Mouse (Mus musculus): ENCODE data around the gene Gm8237. TPM values are rescaled to one million over a fixed set of nuclear protein-coding genes. Genes with fewer than 3 reads are reported as not detected.
"Not testable (repeated sequence)": the region's sequence is repeated elsewhere in the genome, so short reads cannot be mapped to it uniquely, and the experiment has no call there.

Gene Gm8237
- not detected for polyA plus RNA-seq (2012; fragmentation: generic; extraction: Trizol)
- long read RNA-seq, experiment 1 = 0 reads
- long read RNA-seq, experiment 2 = 0 reads

DNA sequence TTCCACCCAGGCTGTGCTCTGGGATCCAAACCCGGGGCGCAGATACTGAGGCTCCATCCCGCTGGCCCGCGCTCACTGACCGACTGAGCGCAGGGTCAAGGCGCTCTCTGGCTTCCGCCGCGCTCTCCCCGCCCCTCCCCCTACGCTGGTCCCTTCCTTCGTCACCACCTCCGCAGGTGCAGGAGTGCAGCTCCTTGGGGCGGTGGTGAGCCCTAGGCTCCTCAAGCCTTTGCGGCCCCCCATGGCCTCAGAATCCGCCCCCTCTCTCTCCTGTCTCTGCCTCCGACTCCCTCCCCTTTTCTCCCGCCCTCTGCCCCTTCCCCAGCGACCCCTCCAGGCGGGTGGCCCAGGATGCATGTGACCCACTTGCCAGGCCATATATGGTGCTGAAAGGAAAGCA, at the start of gene Gm8237:
Gm8237 (minus strand) TSS at position 142 of the 400 bp plus-strand sequence.
- not testable (repeated sequence) for H3ac ChIP-seq (ENCODE audit: control insufficient read depth, insufficient read length, low read depth); H3K79me3 ChIP-seq (ENCODE audit: low read depth); H3K4me3 ChIP-seq (ENCODE audit: insufficient read depth, poor library complexity, severe bottlenecking); H3K79me2 ChIP-seq (ENCODE audit: control insufficient read depth, insufficient read depth); H3K27me3 ChIP-seq (ENCODE audit: control insufficient read depth, insufficient read depth, insufficient read length); H3K36me3 ChIP-seq (ENCODE audit: control insufficient read depth, insufficient read depth)

GRCm38 (mm10) chr14:5923276-5923675, 43.1 kb upstream of the Gm8237 start:
- not testable (repeated sequence) for H3K79me3 ChIP-seq (ENCODE audit: low read depth); H3K36me3 ChIP-seq (ENCODE audit: control insufficient read depth, insufficient read depth); H3K79me2 ChIP-seq (ENCODE audit: control insufficient read depth, insufficient read depth); H3K27me3 ChIP-seq (ENCODE audit: control insufficient read depth, insufficient read depth, insufficient read length); H3K4me3 ChIP-seq (ENCODE audit: insufficient read depth, poor library complexity, severe bottlenecking); H3ac ChIP-seq (ENCODE audit: control insufficient read depth, insufficient read length, low read depth)

DNA sequence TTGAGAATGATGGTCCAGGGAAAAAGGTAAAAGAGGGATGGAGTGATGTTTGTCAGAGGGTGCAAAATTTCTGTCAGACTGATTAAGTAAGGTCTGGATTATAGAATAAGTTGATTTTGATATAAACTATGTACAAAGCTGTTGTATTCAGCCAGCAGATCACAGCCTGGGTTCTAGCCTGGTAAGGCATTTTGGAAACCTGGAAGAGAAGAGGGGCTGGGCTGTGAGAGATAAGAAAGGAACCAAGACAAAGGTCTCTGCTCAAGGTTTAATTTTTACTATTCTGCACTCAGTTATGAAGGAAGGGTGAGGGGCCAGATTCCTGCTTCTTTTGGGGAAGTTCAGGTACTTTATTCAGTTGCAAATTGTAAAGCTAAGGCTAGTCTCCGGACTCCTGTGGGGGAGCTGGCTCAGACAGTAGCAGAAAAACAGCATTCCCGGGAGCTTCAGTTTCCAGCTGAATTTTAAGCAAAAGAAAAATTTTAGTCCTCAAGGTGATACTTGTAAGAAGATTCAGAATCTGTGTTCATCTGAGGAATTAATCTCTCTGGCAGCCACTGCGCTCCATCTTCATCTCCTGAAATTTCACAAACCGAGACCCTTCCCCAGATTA, 38.3 kb upstream of the Gm8237 start:
- H3K79me3 ChIP-seq (ENCODE audit: low read depth); H3K27me3 ChIP-seq (ENCODE audit: control insufficient read depth, insufficient read depth, insufficient read length); H3ac ChIP-seq (ENCODE audit: control insufficient read depth, insufficient read length, low read depth); H3K4me3 ChIP-seq (ENCODE audit: insufficient read depth, poor library complexity, severe bottlenecking); H3K36me3 ChIP-seq (ENCODE audit: control insufficient read depth, insufficient read depth); H3K79me2 ChIP-seq (ENCODE audit: control insufficient read depth, insufficient read depth): not testable (repeated sequence)

DNA sequence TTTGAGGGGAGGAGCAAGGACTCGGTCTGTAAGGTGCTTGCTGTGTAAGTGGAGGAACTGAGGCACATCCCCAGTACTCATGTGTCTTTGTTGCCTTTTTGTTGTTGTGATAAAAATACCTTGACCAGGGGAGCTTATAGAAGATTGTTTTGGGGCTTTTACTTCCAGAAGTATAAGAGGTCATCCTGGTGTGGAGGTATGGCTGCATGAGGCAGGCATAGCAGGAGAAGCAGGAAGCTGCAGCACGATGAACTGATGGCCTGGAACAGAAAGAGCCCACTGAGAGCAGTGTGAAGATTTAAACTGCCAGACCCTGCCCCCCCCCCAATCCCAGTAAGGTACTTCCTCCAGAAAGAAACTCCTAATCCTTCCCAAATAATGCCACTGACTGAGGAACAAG, 33.5 kb upstream of the Gm8237 start:
- not testable (repeated sequence) for H3ac ChIP-seq (ENCODE audit: control insufficient read depth, insufficient read length, low read depth); H3K79me2 ChIP-seq (ENCODE audit: control insufficient read depth, insufficient read depth); H3K27me3 ChIP-seq (ENCODE audit: control insufficient read depth, insufficient read depth, insufficient read length); H3K79me3 ChIP-seq (ENCODE audit: low read depth); H3K36me3 ChIP-seq (ENCODE audit: control insufficient read depth, insufficient read depth); H3K4me3 ChIP-seq (ENCODE audit: insufficient read depth, poor library complexity, severe bottlenecking)

DNA sequence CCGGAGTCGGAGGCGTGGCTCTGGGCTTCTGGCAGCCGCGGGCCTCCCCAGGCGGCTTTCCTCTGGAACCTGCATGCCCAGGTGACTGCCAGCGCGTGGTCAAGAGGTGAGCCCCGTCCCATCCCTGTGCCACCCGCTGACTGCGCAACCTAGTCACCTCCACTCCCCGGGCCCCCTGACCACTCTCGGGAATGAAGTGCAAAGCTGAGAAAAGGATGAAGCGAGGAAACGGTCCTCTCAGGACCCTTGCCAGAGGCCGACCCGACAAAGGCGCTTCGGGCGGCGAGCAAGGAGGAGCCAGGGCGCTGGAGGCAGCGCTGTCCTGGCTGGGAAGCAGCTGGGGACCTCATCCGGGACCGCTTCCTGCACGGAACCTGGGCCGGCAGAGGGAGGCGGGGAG, 391 bp downstream of the Gm8237 start:
- H3K79me3 ChIP-seq (ENCODE audit: low read depth); H3K79me2 ChIP-seq (ENCODE audit: control insufficient read depth, insufficient read depth); H3K36me3 ChIP-seq (ENCODE audit: control insufficient read depth, insufficient read depth); H3K4me3 ChIP-seq (ENCODE audit: insufficient read depth, poor library complexity, severe bottlenecking); H3K27me3 ChIP-seq (ENCODE audit: control insufficient read depth, insufficient read depth, insufficient read length); H3ac ChIP-seq (ENCODE audit: control insufficient read depth, insufficient read length, low read depth): not testable (repeated sequence)

- not testable (repeated sequence) for H3K79me3 ChIP-seq (ENCODE audit: low read depth); H3K79me2 ChIP-seq (ENCODE audit: control insufficient read depth, insufficient read depth); H3K36me3 ChIP-seq (ENCODE audit: control insufficient read depth, insufficient read depth); H3K4me3 ChIP-seq (ENCODE audit: insufficient read depth, poor library complexity, severe bottlenecking); H3ac ChIP-seq (ENCODE audit: control insufficient read depth, insufficient read length, low read depth); H3K27me3 ChIP-seq (ENCODE audit: control insufficient read depth, insufficient read depth, insufficient read length)
These were observed 1.0 kb downstream of the Gm8237 start for GRCm38 (mm10) chr14:5879136-5879535.

GRCm38 (mm10) chr14:5855911-5856310, 24.3 kb downstream of the Gm8237 start:
- H3K79me2 ChIP-seq (ENCODE audit: control insufficient read depth, insufficient read depth); H3ac ChIP-seq (ENCODE audit: control insufficient read depth, insufficient read length, low read depth); H3K36me3 ChIP-seq (ENCODE audit: control insufficient read depth, insufficient read depth); H3K79me3 ChIP-seq (ENCODE audit: low read depth); H3K4me3 ChIP-seq (ENCODE audit: insufficient read depth, poor library complexity, severe bottlenecking); H3K27me3 ChIP-seq (ENCODE audit: control insufficient read depth, insufficient read depth, insufficient read length): not testable (repeated sequence)

GRCm38 (mm10) chr14:5830229-5830628, 50.0 kb downstream of the Gm8237 start, which contains the start of gene Gm3424:
Gm3424 (minus strand) TSS chr14:5830329.
- not testable (repeated sequence) for H3K27me3 ChIP-seq (ENCODE audit: control insufficient read depth, insufficient read depth, insufficient read length); H3ac ChIP-seq (ENCODE audit: control insufficient read depth, insufficient read length, low read depth); H3K4me3 ChIP-seq (ENCODE audit: insufficient read depth, poor library complexity, severe bottlenecking); H3K79me3 ChIP-seq (ENCODE audit: low read depth); H3K79me2 ChIP-seq (ENCODE audit: control insufficient read depth, insufficient read depth); H3K36me3 ChIP-seq (ENCODE audit: control insufficient read depth, insufficient read depth)

- not testable (repeated sequence) for H3K27me3 ChIP-seq (ENCODE audit: control insufficient read depth, insufficient read depth, insufficient read length); H3ac ChIP-seq (ENCODE audit: control insufficient read depth, insufficient read length, low read depth); H3K4me3 ChIP-seq (ENCODE audit: insufficient read depth, poor library complexity, severe bottlenecking); H3K36me3 ChIP-seq (ENCODE audit: control insufficient read depth, insufficient read depth); H3K79me3 ChIP-seq (ENCODE audit: low read depth); H3K79me2 ChIP-seq (ENCODE audit: control insufficient read depth, insufficient read depth)
These were observed 67.4 kb downstream of the Gm8237 start for GRCm38 (mm10) chr14:5812699-5813356.

Other genes starting within 250 kb of the Gm8237 start
- gene Gm8265, start 247.4 kb downstream of the Gm8237 start, polyA plus RNA-seq (2012; fragmentation: generic; extraction: Trizol) = not detected
- gene Gm9603, start 192.9 kb downstream of the Gm8237 start, polyA plus RNA-seq (2012; fragmentation: generic; extraction: Trizol) = not detected
- not detected for gene Gm3373, start 138.8 kb downstream of the Gm8237 start, polyA plus RNA-seq (2012; fragmentation: generic; extraction: Trizol)
- not detected for gene Gm3383, start 72.4 kb downstream of the Gm8237 start, polyA plus RNA-seq (2012; fragmentation: generic; extraction: Trizol)
- gene Gm3424, start 50.1 kb downstream of the Gm8237 start, polyA plus RNA-seq (2012; fragmentation: generic; extraction: Trizol) = not detected
- not detected for gene Gm3248, start 81.4 kb upstream of the Gm8237 start, polyA plus RNA-seq (2012; fragmentation: generic; extraction: Trizol)
- not detected for gene Gm3453, start 98.8 kb upstream of the Gm8237 start, polyA plus RNA-seq (2012; fragmentation: generic; extraction: Trizol)
- gene Gm6337, start 177.9 kb upstream of the Gm8237 start, polyA plus RNA-seq (2012; fragmentation: generic; extraction: Trizol) = not detected
- not detected for gene Gm8206, start 213.6 kb upstream of the Gm8237 start, polyA plus RNA-seq (2012; fragmentation: generic; extraction: Trizol)
- not detected for gene Gm3468, start 228.3 kb upstream of the Gm8237 start, polyA plus RNA-seq (2012; fragmentation: generic; extraction: Trizol)
- not detected for gene Gm3476, start 245.4 kb upstream of the Gm8237 start, polyA plus RNA-seq (2012; fragmentation: generic; extraction: Trizol)